Mouse (Mus musculus) right cerebral cortex, postnatal 4 days (tissue): ENCODE results near the gene Galnt9.

Source experiments
- DNase-seq: peaks from one replicate; pipeline ENCODE4 v3.0.0-alpha.2; 2022

The Galnt9 gene

DNA sequence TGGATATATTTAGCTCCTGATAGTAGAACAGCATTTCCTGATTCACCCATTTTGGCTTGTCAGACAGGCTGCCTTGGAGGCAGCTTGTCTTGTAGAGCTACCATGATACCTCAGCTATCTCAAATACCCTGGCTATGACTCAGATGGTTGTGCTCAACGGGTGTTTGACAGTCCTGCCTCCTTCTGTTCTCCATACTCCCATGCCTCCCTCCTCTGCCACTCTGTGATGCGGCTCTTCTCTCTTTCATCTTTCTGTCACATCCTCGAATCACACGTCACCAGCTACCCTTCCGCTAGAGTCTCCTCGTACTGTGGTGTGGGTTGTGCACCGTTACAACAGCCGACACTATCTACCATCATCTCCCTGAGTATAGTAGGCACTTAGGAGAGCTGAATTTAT lies 50.3 kb downstream of the Galnt9 start:
- DNase-seq, result no peak

DNA sequence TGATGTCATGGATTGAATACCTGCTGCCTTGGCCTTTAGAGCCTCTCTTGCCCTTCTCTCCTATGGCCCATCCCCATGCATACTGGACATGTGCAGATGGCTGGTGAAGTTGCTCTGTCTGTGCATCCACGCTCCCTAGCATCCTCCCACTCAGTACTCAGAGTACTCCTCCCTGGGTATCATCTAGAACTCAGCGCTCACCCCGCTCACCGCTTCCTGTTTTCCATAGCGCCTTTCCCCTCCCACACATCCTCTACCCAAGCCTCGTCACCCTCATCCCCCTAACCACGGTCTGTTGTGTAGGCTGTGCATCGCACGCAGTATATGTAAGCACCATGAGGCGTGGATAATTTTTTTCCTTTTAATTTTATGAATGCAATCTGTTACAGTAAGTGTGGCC lies 51.2 kb downstream of the Galnt9 start:
- DNase-seq, result no peak

DNA sequence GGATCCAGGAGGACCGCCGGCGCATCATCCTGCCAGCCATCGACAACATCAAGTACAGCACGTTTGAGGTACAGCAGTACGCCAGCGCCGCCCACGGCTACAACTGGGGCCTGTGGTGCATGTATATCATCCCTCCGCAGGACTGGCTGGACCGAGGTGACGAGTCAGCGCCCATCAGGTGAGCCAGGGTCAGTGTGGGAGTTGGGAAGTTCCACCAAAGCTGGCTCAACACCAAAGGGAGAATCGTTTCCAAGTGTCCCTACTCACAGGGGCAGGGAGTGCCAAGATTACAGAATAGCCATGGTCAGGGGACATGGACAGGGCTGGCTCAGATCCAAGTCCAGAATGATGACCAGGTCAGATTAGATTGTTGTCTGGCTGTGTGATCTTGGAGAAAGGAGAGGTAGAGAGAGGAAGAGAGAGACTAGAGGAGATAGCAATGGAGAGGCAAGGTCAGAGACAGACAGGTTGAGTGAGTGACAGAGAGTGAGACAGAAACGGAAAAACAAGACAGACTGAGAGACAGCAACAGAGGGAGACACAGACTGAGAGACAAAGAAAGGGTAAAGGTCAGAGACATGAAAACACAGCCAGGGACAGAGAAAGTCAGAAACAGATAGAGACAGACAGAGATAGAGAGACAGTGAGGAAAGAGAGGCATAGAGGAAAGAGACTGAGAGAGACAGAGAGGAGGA lies 52.1 kb downstream of the Galnt9 start:
- DNase-seq, result no peak

DNA sequence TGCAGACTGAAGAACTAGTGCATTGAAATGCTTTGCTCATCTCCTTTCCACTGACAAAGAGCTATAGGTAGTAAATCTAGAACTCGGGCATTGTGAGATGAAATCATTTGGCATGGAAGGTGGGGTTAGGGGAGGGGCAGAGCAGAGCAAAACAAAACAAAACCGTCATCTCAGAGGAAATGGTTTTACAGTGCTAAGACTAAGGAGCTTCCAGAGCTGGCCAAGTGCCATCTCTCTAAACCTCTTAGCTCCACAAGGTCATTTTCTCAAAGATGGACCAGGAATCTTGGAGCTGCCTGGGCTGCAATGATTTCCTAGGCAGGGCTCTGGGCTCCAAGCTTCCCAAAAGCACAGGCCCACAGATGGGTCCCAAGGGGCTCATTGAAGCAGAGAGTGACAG lies 53.3 kb downstream of the Galnt9 start:
- no peak for DNase-seq

DNA sequence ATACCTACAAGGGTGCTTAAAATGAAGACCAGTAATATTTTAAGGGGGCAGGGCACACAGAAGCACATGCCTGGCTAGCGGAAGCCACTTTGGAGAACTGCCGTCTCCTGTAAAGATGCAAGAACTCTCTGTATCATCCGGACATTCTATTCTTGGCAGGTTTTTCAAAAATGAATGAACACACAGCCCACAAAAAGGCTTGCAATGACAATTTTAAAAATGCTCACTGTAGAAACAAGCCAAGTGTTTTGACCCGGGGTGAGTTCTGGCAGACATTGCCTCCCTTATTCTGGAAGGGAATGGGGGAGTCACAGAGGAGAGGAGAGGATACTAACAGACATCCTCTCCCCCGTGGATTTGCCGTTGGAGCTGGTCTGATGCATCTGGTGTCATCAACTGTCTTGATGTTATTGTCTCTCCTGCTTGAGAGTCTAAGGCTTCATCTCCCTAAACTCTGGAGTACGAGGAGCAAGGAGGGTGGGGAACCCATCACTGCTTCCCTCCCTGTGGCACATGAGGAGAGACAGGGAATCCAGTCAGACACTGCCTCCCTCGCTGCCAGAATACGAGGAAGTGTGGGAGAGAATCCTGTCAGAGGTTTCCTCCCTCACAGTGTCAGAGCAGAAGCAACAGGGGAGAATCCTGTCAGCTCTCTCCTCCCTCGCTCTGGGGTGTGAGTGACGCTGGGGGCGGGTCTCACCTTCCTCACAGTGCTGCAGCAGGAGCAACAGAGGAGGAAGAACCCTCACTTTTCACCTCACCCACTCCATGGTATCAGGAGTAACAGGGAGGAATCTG lies 54.3 kb downstream of the Galnt9 start:
- no peak for DNase-seq

DNA sequence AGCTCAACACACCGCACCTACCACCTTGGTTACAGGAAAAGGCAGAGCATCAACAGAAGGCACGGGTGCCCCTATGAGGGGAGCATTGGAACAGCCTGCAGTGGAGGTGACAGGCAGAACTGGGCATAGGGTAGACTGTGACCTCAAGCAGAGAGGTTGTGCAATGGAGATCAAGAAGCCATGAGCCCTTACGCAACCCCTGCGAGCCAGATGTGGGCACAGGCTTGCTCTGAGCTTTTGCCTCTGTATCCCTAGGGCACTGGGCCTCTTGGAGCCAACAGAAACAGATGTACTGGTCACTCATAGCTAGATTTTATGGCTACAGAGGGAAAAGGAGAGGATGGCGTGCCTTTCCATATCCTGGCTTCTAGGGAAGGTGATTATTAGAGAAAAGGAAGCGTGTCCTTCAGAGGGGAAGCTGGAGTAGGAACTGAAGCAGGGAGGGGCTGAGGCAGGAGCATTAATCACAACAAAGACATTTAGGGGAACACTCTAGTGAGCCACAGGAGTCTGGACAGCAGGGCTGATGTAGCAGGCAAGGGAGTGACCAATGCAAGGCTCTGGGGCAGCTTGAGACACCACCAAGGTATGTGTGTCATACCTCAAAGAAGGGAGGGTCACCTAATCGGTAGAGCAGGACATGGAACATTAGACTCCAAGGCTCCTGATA lies 59.0 kb downstream of the Galnt9 start:
- no peak for DNase-seq

DNA sequence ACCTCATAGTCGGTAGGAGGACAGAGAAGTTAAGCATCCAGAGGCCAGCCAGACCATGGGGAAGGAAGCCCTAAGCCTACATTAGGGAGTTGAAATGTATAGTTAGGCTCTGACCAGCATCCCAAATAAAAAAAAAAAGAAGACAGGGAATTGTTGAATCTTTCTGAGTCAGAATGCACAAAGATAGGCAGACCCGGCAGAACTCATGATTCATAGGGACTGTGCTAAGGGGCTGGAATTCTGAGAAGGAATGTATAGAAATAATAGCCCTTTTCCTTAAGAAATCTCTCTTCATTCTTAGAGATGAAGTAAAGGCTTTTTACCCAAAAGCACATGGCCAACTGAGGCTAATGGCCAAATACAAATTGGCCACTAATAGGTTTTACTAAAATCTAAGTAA lies 60.2 kb downstream of the Galnt9 start:
- no peak for DNase-seq

DNA sequence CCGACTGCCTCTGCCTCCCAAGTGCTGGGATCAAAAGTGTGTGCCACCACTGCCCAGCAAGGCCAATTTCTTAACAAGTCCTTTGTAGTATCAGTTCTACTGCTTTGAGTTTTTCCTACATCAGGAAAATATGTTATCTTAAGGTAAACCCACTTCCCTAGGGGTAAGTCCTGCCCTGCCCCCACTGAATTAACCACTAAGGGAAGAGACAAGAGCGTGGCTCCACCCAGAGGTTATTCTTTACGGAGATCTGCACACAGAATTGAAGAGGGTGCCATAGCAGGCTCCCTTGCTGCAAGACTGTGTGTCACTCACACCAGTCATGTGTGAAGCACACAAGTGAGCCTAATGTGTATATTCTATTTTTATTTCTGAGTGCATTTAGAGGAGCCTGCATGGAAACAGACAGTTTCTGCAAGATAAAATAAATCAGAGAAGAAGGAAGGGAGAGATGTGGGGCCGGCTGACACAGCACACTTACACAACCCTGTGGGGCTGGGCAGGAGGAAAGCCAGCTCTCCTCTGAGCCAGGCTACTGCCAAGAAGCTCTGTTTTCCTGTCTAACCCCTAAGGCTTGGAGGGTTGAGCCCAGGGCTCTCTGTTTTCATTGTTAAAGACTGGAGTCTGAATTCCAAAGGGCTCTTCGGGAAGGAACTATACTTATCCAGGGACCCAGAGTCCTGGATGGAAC lies 61.5 kb downstream of the Galnt9 start:
- no peak for DNase-seq

DNA sequence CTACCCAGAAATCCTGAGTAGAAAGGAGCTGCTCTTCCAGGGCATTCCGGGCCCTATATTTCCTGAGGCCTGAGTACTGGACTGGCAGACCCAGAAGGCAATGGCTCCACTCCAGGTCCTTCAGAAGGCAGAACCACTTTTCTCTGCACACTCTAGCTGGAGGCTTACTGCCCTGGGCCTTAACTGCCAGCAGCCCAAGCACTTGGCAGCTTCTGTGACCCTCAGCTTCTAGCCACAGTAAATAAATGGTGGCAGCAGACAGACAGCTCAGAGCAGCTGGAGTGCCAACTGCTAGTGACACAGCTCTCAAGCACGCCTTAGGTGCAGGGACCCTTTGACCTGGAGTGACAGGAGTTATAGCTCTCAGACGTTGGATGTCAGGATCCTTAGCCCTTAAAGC lies 63.6 kb downstream of the Galnt9 start:
- no peak for DNase-seq

DNA sequence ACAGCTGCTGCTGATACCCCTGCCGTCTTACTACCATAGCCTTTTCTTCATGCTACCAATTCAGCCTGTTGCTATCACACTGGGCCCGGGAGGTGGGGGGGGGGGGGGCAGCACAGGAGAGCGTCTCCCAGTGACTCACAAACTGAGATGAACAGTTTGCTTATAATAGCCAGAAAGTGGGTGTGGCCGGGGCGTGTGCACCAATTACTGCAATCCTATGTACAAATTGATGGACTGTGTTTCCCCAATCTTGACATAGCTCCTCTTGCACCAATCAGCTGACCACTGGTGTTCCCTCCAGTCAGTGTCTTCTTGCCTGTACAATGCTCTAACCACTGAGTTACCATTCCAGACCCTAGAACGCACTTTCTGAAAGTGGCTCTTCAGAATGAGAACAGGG lies 64.2 kb downstream of the Galnt9 start:
- DNase-seq, result no peak

DNA sequence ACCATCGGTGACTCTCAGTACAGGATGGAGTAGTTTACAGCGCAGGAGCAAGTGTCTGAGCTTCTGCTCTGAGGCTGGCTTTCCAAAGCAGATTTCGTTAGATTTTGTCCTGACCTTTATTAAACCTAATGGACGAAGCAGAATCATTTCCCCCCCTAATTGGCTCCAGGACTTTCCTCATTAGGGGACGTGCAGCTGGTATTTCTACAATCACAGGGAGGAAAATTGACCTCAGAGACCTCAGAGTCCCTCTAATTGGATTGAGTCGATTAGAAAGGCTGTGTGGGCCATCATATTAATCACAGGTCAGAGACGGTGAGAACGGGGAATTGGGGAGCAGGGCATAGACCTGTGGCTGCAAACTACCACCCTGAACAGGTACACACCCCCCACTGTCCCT lies 64.8 kb downstream of the Galnt9 start:
- DNase-seq, result no peak

DNA sequence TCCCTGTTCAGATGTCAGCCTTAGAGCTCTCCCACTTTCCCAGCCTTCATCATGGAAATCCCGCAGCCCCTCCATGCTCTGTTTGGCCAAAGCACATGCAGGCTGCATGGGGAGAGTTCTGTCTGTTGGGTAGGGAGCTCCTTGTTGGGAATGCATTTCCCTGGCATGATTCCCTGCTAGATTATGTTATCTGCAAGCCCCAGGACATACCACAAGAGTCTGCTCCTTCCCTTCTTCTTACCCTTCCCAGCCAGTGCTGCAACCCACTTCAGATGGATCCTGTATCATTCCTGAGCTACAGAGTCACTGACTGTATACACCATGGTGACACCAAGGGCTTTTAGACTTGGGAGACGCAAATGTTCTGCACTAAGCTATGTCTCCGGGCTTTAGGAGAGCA lies 65.3 kb downstream of the Galnt9 start:
- no peak for DNase-seq

DNA sequence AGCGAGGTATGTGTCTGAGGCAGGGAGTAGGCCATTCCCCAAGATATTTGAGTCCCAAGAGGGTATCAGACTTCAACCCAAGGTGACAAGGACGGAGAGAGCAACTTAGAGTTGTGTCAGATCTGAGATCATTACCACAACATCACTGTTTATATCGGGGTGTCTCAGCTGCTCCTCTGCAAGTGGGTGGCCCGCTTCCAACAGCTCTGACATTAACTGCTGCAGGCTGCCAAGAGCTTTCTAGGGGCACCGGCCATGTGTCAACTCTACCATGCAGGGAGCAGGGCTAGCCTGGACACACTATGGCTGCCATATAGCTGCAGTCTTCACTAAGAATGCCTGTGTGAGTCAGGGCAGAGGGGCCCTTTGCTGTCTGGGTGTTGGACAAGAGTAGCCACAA lies 65.7 kb downstream of the Galnt9 start:
- DNase-seq, result no peak

DNA sequence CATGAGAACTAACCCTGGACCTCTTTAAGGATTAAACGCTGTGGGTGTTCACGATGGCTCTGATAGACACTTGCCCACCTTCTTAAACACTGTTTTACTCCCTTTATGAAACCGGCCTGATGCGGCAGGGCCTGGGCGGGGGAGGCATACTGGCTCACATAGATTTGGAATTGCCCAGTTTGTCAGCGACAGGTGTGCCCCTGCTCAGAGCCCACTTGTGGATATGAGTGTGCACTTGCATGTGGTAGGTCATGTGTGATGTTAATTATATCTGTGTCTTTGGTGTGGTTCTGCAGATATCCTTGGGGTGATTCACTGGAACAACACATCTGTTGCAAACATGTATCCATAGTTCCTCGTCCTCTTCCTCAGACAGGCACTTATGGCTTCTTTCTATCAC lies 66.3 kb downstream of the Galnt9 start:
- no peak for DNase-seq

DNA sequence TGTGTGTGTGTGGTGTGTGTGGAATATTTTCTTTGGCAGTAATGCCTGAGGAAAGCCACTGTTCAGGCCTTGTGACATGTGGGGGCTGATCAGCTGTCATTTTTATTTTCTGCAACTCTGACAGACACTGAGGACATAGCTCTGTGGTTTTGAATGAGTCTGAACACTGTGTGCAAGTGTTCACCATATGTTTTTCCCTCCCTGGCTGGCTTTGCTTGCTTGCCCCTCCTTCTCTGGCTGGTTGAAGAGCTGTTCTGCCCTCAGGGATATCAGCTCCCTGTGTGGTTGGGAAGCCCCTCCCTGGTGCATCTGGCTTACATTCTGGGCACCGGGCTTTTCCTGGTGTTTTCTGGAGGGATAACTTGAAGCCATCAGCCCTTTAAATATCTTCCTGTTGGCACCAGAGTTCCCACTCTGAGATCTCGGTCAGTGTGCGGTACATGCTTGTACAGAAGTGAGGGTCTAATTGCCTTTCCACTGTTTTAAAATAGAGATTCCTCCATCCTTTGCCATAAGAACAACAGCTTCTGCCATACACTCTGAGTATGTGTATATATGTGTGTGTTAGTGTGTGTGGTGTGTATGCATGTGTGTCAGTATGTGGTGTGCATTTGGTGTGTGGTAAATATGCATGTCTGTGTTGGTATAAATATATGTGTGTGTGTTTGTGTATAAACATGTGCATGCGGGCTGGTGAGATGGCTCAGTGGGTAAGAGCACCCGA lies 67.4 kb downstream of the Galnt9 start:
- no peak for DNase-seq

DNA sequence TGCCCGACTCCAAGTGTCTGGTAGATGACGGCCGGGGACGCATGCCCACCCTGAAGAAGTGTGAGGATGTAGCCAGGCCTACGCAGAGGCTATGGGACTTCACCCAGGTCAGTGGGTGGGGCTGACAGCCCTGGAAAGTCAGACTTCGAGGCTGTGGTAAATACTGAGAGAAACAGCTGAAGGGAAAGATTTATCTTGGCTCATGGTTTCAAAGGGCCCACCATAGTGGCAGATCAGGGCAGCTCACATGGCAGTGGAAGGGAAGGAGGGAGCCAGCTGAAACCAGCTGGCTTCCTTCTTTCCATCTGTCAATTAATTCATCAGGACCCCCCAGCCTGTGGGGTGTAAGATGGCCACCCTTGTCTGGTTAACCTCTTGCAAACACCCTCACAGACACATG lies 75.1 kb downstream of the Galnt9 start:
- DNase-seq, result no peak

DNA sequence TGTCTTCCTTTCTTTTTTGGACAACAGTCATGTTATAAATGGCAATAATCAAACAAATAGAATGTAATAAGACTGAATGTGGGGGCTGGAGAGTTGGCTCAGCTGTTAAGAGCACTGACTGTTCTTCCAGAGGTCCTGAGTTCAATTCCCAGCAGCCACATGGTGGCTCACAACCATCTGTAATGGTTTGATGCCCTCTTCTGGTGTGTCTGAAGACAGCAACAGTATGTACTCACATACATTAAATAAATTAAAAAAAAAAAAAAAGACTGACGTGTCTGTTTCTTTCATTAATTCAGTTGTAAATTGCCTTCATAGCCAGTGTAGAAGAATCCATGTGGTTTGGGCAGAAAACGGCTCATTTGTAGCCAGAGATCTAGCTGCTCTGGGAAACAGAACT lies 80.2 kb downstream of the Galnt9 start:
- no peak for DNase-seq

DNA sequence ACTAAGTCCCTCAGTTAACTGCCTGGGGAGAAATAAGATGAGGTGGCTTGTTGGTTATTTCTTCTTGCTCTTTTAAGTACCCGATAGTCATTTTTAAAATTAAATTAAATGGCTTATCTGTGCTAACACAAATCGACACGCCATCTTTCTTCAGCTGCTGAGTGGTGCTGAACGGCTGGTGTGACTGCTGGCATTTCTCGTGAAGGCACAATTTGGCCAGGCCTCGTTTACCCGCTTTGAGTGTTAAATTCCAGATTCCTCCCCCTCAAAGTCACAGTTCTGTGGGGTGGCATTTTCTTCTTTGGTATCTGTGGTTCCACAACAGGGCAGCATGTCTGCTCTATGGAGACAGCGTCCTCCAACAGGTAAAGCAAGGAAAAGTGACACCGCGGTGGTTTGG lies 83.2 kb downstream of the Galnt9 start:
- DNase-seq, result no peak

DNA sequence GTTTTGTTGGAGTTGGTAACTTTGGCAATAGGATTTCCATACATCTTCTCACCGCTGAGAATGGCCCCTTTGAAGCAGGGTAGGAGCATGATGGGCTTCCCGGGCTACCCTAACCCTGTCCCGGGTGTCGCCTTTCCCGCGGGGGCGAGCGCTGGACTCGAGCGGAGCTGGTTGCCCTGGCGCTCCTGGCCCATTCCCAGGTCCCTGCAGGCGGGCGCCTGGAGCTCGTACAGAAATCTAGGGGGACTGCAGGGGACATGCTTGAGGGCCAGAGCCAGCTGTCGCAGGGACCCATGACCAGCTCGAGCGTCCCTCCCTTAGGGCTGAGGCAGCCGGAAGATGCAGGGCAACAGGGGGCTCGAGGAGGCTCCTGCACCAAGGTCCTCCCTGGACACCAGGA lies 84.0 kb downstream of the Galnt9 start:
- no peak for DNase-seq

DNA sequence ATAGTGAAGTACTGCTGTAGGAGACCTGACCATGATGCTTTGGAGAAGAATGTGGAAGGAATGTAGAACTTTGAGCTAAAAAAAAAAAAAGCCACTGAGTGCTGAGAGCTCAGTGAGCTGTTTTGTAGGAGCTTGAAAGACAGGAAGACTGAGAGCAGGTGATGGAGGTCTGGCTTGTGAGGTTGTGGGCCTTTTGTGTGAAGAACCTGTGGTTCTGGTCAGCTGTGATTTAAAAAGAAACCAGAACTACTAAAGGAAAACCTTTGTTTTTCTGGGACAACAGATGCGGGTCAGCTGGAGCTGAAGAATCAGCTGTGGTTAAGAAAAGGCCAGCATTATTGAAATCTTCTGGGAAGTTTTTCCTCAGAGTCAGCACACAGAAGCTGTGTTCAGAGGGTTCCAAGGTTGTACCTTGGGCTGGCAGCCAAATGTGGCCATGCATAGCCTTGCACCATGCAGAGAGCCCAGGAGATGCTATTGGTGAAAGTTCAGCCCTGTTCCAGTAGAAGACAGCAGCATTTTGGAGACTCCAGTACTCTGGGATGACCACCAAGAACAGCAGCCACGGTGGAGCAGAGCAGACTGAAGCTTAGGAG lies 85.5 kb downstream of the Galnt9 start:
- DNase-seq, result no peak

DNA sequence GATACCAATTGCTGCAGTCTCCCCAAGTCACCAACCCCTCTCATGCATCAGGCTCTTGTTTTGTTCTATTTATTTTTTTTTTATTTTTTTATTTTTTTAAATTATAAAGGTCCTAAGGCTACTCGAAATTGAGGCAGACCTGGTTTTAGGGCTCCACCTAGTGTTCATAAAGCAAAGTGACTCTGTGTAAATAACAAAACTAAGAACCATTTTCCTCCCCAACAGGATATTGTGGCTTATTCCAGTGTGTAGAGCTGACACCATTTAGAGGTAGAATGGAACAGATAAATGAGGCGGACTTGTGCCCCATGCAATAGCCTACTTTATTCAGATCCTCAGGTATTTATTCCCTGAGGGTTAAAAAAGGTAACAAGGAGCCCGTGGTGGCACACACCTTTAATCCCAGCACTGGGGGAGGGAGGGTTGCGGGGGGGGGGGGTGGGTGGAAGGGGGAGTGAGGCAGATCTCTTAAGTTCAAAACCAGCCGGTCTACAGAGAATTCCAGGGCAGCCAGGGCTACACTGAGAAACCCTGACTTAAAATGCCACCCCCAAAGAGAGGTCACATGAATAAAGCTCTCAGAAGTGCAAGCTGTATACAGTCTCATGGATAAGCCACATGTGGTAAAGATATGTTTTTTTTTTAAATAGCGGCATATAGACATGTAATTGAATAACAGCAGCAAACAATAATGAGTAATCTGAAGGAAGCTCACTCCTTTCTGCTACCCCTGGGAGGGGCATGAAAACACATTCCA lies 92.0 kb downstream of the Galnt9 start:
- no peak for DNase-seq
